Mouse (Mus musculus) heart, adult 2 months (tissue): ENCODE measurements around the gene Acvr1b.

Experiments
- CTCF ChIP-seq: fragments of 200-600 bp; IDR thresholded peaks from 2 replicates; pipeline ENCODE4 v1.8.1; 2022; ENCODE audit warnings: antibody characterized with exemption, mild to moderate bottlenecking, moderate library complexity
- EP300 ChIP-seq: fragments of 200-500 bp; IDR thresholded peaks from 2 replicates; pipeline ENCODE4 v1.6.1; 2011; ENCODE audit warnings: low read depth, low read length, control low read depth; ENCODE audit not compliant: insufficient read depth
- POLR2A ChIP-seq: fragments of 200-500 bp; IDR thresholded peaks from 2 replicates; pipeline ENCODE4 v1.6.1; 2011; ENCODE audit warnings: mild to moderate bottlenecking, low read depth, low read length, control low read depth; ENCODE audit not compliant: insufficient read depth

GRCm38 (mm10) chr15:101133993-101134704 lies 39.7 kb upstream of the Acvr1b start:
- TF ChIP-seq EP300 (no peak), POLR2A (0 out of 2 replicates have a peak, but pooled peaks have one; percentile 21), CTCF (no peak)
